Mouse (Mus musculus) G1E-ER4 (cell line): ENCODE data around the gene Krtcap3. TPM values are rescaled to one million over a fixed set of nuclear protein-coding genes. Genes with fewer than 3 reads are reported as not detected.

Experiments
- GATA1 ChIP-seq: IDR thresholded peaks from one replicate; pipeline ENCODE4 v1.8.0; 2012; ENCODE audit warnings: low read length, inconsistent platforms
- polyA plus RNA-seq: library from polyadenylated mRNA; stranded (reverse); fragments of >175 nt; gene quantifications from 2 replicates; pipeline ENCODE4 v1.2.3, GENCODE M21; 2012

The Krtcap3 gene
- polyA plus RNA-seq, 1 experiment, result 12.1 TPM

DNA sequence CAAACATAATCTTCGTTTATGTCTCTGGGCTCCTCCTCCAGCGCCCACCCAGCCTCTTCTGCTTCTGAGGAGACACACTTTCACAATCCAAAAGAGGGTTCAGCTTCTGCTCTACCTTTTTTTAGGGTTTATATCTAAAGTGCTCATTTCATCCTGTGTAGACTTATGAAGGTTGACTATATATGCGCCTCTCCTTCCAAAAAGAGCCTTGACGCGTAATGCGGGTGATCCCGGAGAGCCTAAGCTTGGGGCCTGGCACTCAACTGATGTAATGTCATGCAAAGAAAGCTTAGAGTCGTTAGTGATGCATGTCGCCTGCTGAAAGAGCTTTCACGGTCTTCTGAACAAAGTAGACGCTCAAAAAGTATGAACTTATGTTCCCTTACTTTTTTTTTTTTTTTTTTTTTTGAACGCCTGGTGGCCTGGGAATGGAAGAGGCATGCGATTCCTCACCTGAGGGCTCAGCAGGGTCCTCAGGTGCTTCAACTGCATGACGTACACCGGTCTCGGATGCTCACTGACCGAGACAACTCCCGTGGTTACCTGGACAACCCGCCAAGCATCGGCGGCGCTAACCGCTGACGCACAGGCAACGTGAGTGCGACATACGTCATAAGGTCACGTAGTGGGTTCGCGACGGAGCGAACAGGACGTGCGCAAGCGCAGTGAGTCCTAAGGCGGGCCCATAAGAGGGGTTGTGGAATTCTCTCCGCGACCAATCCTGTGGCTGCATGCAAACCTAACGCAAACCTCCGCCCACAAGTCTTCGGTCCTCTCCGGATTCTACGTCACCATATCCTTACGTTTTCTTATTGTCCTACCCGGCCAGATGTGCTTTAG is 39.2 kb downstream of the Krtcap3 start, which contains the start of gene Ift172:
TSS of gene Ift172 (minus strand) at position 596 of the 840 bp plus-strand sequence.
- no peak for TF ChIP-seq GATA1

DNA sequence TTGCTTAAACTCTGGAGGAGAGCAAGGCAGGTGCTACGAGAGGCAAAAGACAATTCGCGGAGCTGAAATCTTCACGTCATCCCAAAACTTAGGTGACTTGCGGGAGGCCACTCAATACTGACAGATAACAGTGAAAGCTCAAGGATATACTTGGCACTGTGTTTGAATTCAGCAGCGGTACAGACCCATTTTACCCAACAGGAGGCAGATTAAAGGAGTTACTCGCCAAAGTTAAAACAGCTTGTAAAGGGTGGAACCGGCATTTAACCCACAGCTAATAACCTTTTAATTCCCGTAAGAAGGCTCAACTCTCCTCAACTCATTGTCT is 39.8 kb downstream of the Krtcap3 start:
- TF ChIP-seq GATA1, result no peak

DNA sequence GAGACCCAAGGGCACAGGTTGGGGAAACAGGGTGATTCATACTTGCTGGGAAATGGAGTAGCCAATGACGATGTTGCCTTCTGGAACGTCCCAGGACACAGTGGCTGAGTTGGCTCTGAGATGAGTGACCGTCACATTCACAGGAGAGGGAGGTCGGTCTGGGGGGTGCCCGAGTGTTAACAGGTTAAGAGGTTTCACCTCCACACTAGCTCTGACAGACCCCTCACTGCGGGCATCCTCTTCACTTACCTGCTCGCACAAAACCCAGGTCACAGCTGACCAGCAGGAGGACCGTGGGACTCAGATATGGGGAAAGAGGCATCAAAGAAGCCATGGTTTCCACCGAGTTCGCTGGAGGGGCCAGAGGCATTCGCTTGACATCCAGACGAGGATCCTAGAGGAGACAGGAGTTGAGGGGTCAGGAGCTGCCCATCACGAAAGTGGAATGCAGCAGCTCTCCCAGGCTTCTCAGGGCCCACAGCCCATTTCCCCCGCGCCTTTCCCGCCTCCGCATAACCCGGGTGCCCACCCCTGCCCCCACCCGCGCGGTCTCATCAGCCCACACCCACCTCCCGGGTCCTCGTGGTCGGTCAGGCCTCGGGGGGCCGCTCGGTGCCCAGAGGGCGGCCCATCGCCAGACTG is 43.6 kb downstream of the Krtcap3 start:
- TF ChIP-seq GATA1, result no peak

DNA sequence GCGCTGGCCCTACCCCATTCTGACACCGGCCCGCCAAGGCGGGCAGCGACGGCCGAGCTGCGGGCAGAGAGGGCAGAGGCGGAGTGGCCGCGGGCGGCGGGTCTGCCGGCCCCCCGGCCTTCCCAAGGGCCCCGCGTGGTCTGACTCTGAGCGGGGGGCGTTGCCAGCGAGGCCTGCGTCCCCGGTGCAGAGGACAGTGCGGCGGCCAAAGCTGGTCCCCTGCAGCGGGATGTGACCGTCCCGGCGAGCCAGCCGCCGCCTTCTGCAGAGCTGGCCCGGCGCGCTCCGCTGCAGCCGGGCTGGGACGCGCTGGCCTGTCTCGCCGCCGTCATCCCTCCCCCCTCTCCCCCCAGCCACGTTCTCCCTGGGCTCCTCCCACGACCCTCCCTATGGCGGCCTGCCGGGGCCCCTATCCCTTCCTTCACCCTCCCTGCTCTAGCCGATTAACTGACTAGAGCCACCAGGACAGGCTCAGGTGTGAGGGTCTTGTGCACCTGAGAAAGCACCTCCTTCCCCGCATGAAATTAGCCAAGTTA is 44.2 kb downstream of the Krtcap3 start, which contains the start of gene Fndc4:
TSS of gene Fndc4 (minus strand) at position 475 of the 536 bp plus-strand sequence.
- TF ChIP-seq GATA1, result no peak

DNA sequence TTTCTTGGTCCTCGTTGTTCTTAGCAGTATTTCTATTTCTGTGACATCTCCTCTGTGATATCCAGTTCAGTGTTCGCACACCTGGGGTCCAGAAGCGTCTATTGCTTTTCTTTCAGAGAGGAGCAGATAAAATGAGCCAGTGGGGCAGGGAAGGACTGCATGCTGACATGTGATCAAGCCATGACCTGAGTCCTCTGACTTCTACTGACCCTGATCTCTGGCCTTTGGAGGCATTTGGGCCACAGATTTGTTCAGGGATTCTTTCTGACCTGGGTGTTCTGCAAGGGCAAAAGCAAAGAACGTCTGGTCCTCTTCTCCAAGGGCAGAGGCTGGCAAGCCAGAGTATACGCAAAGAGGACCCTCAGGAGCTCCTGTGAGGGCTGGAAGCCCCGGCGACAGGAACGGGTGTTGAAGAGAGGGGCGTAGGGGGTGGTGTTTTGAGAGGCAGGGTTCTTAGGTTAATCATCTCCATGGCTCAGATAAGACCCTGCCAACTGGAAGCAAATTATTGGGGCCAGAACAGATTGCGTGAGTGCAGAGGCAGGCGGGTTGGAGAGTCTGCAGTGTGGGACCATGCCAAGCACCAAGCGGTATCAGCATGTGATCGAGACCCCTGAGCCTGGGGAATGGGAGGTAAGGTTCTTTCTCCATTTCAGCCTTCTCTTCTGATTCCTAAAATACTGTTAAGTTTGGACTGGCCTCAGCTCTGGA is 45.7 kb downstream of the Krtcap3 start, which contains the start of gene Gckr:
TSS of gene Gckr (plus strand) at position 397 of the 711 bp plus-strand sequence.
- no peak for TF ChIP-seq GATA1

DNA sequence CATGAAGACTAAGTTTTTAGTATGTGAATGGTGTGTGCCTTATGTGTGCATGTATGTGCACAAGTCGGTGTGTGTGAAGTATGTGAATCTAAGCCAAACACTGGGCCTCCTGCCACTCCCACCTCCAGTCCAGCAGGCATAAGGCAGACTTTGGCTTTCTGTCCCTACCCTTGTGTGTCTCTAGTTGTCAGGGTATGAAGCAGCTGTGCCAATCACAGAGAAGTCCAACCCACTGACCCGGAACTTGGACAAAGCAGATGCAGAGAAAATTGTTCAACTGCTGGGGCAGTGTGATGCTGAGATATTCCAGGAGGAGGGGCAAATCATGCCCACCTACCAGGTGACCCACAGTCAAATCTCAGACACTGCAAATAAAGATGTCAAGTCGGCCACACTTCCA is 46.5 kb downstream of the Krtcap3 start:
- TF ChIP-seq GATA1, result no peak

DNA sequence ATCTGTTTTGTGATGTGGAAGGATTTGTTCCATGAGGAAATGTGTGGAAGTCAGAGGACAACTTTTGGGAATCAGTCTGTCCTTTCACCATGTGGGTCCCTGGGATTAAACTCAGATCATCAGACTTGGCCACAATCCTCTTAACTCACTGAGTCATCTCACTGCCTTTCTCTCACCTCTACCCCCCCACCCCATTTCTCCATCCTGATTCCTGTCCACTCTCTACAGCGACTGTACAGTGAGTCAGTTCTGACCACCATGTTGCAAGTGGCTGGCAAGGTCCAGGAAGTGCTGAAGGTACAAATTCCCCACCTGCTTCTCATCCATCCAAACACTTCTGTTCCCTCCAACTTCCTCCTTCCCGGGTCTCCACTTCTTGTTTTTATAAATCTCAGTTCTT is 47.0 kb downstream of the Krtcap3 start:
- TF ChIP-seq GATA1, result no peak

DNA sequence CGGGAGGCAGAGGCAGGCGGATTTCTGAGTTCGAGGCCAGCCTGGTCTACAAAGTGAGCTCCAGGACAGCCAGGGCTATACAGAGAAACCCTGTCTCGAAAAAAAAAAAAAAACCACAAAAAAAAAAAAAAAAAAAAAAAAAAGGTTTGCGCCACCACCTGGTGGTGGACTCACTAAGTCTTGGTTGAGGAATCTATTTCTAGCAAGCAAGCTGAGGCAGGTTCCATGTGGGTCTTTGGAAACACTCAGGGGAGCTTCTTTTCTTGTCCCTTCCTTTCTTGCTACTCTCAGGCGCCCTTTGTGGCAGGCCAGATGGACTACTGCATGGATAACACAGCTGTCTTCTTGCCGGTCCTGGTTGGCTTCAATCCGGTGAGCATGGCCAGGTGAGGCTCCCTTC is 50.4 kb downstream of the Krtcap3 start:
- TF ChIP-seq GATA1, result no peak

Other genes starting within 250 kb of the Krtcap3 start
- 15.6 and 22.3 TPM in 2 replicates for gene Atraid, start 203.4 kb upstream of the Krtcap3 start, polyA plus RNA-seq
- gene Slc5a6, start 202.8 kb upstream of the Krtcap3 start, polyA plus RNA-seq, result 5.7 and 15.3 TPM in 2 replicates
- gene Cad, start 196.9 kb upstream of the Krtcap3 start, polyA plus RNA-seq, result 640 and 661 TPM in 2 replicates
- gene Dnajc5g, start 145.4 kb upstream of the Krtcap3 start, polyA plus RNA-seq, result not detected in 2 replicates
- not detected in 2 replicates for gene Slc30a3, start 143.5 kb upstream of the Krtcap3 start, polyA plus RNA-seq
- not detected in 2 replicates for gene Trim54, start 135.0 kb upstream of the Krtcap3 start, polyA plus RNA-seq
- gene Ucn, start 112.9 kb upstream of the Krtcap3 start, polyA plus RNA-seq, result not detected in 2 replicates
- gene Mpv17, start 97.4 kb upstream of the Krtcap3 start, polyA plus RNA-seq, result 25.8 and 30.0 TPM in 2 replicates
- 0.95 and 12.6 TPM in 2 replicates for gene Gm29609, start 71.8 kb upstream of the Krtcap3 start, polyA plus RNA-seq
- gene Gtf3c2, start 71.5 kb upstream of the Krtcap3 start, polyA plus RNA-seq, result 68.0 and 86.7 TPM in 2 replicates
- 48.5 and 68.0 TPM in 2 replicates for gene Snx17, start 58.5 kb upstream of the Krtcap3 start, polyA plus RNA-seq
- 235 and 311 TPM in 2 replicates for gene Eif2b4, start 58.3 kb upstream of the Krtcap3 start, polyA plus RNA-seq
- gene Zfp513, start 49.4 kb upstream of the Krtcap3 start, polyA plus RNA-seq, result 24.4 and 32.0 TPM in 2 replicates
- 408 and 497 TPM in 2 replicates for gene Ppm1g, start 31.0 kb upstream of the Krtcap3 start, polyA plus RNA-seq
- gene Nrbp1, start 10.8 kb upstream of the Krtcap3 start, polyA plus RNA-seq, result 14.4 and 18.7 TPM in 2 replicates
- 0.16 and 0.54 TPM in 2 replicates for gene Gm9970, start 10.5 kb upstream of the Krtcap3 start, polyA plus RNA-seq
- 24.8 and 33.1 TPM in 2 replicates for gene Ift172, start 39.4 kb downstream of the Krtcap3 start, polyA plus RNA-seq
- gene Fndc4, start 44.4 kb downstream of the Krtcap3 start, polyA plus RNA-seq, result not detected in 2 replicates
- 0.03 and 0.08 TPM in 2 replicates for gene Gckr, start 45.8 kb downstream of the Krtcap3 start, polyA plus RNA-seq
- 15.1 and 15.3 TPM in 2 replicates for gene Zfp512, start 200.7 kb downstream of the Krtcap3 start, polyA plus RNA-seq
- gene 4930548H24Rik, start 234.0 kb downstream of the Krtcap3 start, polyA plus RNA-seq, result not detected in 2 replicates
- gene Gpn1, start 243.1 kb downstream of the Krtcap3 start, polyA plus RNA-seq, result 31.2 and 46.7 TPM in 2 replicates